Comparison of ENCODE assay signal across 18 mouse cellular contexts in the genomic region with DNA sequence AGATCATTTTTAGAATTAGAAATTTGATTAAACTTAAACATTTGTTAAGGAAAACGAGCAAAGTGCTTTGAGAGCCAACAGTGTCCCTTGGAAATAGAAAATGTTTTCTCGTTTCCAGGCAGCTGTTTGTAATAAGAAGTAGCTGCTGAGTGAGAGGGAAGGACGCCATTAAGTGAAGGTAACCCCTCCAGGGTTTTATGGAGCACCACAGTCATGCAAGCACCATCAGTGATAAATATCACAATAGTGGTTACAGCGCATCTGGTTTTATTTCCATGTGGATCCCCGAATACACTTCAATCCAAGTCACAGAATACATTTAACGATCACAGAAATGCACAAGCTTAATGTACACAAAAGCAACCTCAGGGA.
"Had no signal": no experiment of that assay in that cellular context is flagged by ENCODE, and none has a peak within 500 bp of the region (broad histone marks: within the 10 kb centered on the region; RNA-seq: fewer than 3 reads in every experiment).

No protein-coding gene starts in this region.

- H3K9ac ChIP-seq: liver, embryonic 15.5 days; neural tube, embryonic 15.5 days had no signal

- H3K9me3 ChIP-seq: liver, embryonic 15.5 days; midbrain, embryonic 10.5 days; neural tube, embryonic 15.5 days had no signal

- H3K27ac ChIP-seq: layer of hippocampus, adult 2 months; liver, embryonic 15.5 days; midbrain, embryonic 10.5 days; neural tube, embryonic 15.5 days; stomach, postnatal 0 days had no signal

- H3K4me2 ChIP-seq: liver, embryonic 11.5 days; liver, embryonic 15.5 days; neural tube, embryonic 15.5 days had no signal

- H3K4me3 ChIP-seq: layer of hippocampus, adult 2 months; liver, embryonic 15.5 days; midbrain, embryonic 10.5 days; myocyte; neural tube, embryonic 15.5 days had no signal

- H3K36me3 ChIP-seq: liver, embryonic 15.5 days; midbrain, embryonic 10.5 days; neural tube, embryonic 15.5 days had no signal

- H3K27me3 ChIP-seq: liver, embryonic 15.5 days; neural tube, embryonic 15.5 days had no signal

- ATAC-seq: intestine, embryonic 16.5 days; lung, postnatal 0 days had no signal

- DNase-seq: kidney, adult 2 months; kidney, postnatal 25 days; left cerebral cortex, postnatal 4 days; lung, adult 2 months; lung, postnatal 36 days; midbrain, embryonic 14.5 days; right cerebral cortex, adult 18-20 months; thymus, adult 18-20 months; thymus, postnatal 14 days had no signal

- H3K4me1 ChIP-seq: liver, embryonic 15.5 days; midbrain, embryonic 10.5 days; neural tube, embryonic 15.5 days had no signal
